Mouse (Mus musculus) liver, embryonic 16.5 days (tissue): Measurements from ENCODE around the gene Alkbh7. TPM values are rescaled to one million over a fixed set of nuclear protein-coding genes. Genes with fewer than 3 reads are reported as not detected.

ENCODE experiments used
- ATAC-seq: fragments of 200-750 bp; cut with Nextera tagmentation; 2 replicates; pipeline ENCODE4 v1.8.0; 2017; ENCODE audit warnings: low read depth, mild to moderate bottlenecking, moderate number of reproducible peaks, moderate library complexity
- H3K27ac ChIP-seq: fragments of 300-500 bp; sonication (generic); 2 replicates; pipeline ENCODE4 v1.5.1; 2014; ENCODE audit warnings: mild to moderate bottlenecking, low read length
- H3K27me3 ChIP-seq: fragments of 300-500 bp; sonication (generic); 2 replicates; pipeline ENCODE4 v1.6.1; 2014; ENCODE audit warnings: low read depth, low read length, mixed read lengths; ENCODE audit not compliant: control insufficient read depth, insufficient read depth
- H3K36me3 ChIP-seq: fragments of 300-500 bp; sonication (generic); 2 replicates; pipeline ENCODE4 v1.6.1; 2014; ENCODE audit warnings: mild to moderate bottlenecking; ENCODE audit not compliant: control insufficient read depth, insufficient read depth
- H3K4me1 ChIP-seq: fragments of 300-500 bp; sonication (generic); 2 replicates; pipeline ENCODE4 v1.6.1; 2014; ENCODE audit warnings: low read depth, low read length, mixed read lengths; ENCODE audit not compliant: control insufficient read depth
- H3K4me2 ChIP-seq: fragments of 300-500 bp; sonication (generic); 2 replicates; pipeline ENCODE4 v1.6.1; 2014; ENCODE audit warnings: low read depth, low read length, mixed read lengths
- H3K4me3 ChIP-seq: fragments of 300-500 bp; sonication (generic); 2 replicates; pipeline ENCODE4 v1.5.1; 2014; ENCODE audit warnings: low read depth, mild to moderate bottlenecking, low read length
- H3K9ac ChIP-seq: fragments of 300-500 bp; sonication (generic); 2 replicates; pipeline ENCODE4 v1.6.1; 2014; ENCODE audit warnings: low read depth, low read length
- H3K9me3 ChIP-seq: fragments of 300-500 bp; sonication (generic); replicated peaks from 2 replicates; pipeline ENCODE4 v1.6.1; 2016; ENCODE audit warnings: low read length; ENCODE audit not compliant: control insufficient read depth
- WGBS: fragments of 180-500 bp; shearing (Covaris S2); extraction: QIAGEN DNeasy Blood & Tissue Kit; methylation state at CpG from one replicate; pipeline ENCODE4 v1.1.7; 2014; ENCODE audit not compliant: insufficient replicate concordance; 5-methylcytosine and 5-hydroxymethylcytosine counted together
- polyA plus RNA-seq: library from polyadenylated mRNA; unstranded; fragments of >200 nt; fragmentation: Nextera tagmentation; extraction: Ambion mirVana; gene quantifications from 2 replicates; pipeline ENCODE4 v1.2.1, GENCODE M21; 2015

The Alkbh7 gene
- polyA plus RNA-seq, 1 experiment from 2014 or later = 15.9 TPM

DNA sequence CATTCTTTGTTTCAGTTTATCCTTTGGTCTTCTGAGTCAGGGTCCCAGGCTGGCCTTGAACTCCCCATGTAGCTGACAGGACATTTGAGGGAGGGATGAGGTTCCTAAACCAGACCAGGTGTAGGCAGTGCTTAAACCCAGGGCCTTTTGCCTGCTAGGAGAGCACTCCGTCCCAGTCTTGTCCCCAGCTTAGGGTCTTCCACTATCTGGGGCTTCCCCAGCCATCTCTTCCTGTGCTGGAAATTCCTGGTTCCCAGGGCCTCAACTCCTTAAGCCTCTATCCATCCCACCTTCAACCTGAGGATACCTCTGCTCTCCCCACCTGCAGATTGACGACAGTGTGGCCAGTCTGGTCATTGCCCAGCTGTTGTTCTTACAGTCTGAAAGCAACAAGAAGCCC lies 6.2 kb upstream of the Alkbh7 start:
- no peak for ATAC-seq
- H3K4me2 ChIP-seq = peak overlapping the region; percentile 87
- no peaks in the 10 kb centered on the region for H3K9me3 ChIP-seq
- peak overlapping the region; percentile 71 for H3K9ac ChIP-seq
- H3K27ac ChIP-seq = no peak overlapping the region
- peak overlapping the region; percentile 73 for H3K4me3 ChIP-seq
- H3K36me3 ChIP-seq = peaks cover 22% of the 10 kb centered on the region
- 65% methylated on average over 2 of the region's 2 CpGs for WGBS
- no peaks in the 10 kb centered on the region for H3K27me3 ChIP-seq
- H3K4me1 ChIP-seq = peaks cover 15% of the 10 kb centered on the region

GRCm38 (mm10) chr17:56995046-56995445 lies 2.1 kb upstream of the Alkbh7 start:
- WGBS = 79% methylated on average over 8 of the region's 8 CpGs
- H3K27me3 ChIP-seq = no peaks in the 10 kb centered on the region
- no peak for ATAC-seq
- H3K4me2 ChIP-seq = no peak overlapping the region
- H3K9me3 ChIP-seq = no peaks in the 10 kb centered on the region
- H3K27ac ChIP-seq = no peak overlapping the region
- H3K4me3 ChIP-seq = no peak overlapping the region
- H3K4me1 ChIP-seq = peaks cover 18% of the 10 kb centered on the region
- H3K36me3 ChIP-seq = peaks cover 25% of the 10 kb centered on the region
- no peak overlapping the region for H3K9ac ChIP-seq

DNA sequence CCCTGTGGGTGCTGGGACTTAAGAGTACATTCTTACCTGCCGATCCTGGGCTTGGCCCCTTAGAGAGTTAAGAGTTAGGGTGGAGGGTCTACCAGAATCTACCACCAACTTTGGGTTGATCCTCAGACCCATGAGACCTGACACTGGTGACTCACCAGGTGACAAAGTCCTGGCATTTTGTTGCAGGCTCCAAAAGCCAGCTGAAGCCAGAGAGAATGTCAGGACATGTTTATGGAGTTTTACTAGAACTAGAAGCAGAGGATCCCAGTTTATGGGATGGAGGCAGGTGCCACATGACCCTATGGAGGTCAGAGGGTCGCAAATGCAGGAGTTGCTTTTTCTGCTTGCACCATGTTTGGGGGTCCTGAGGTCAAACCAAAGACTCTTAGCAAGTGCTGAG lies 633 bp upstream of the Alkbh7 start:
- ATAC-seq = no peak

GRCm38 (mm10) chr17:56999414-56999813 lies 2.3 kb downstream of the Alkbh7 start:
- Histone ChIP-seq H3K4me1 (peaks cover 20% of the 10 kb centered on the region), H3K27ac (no peak overlapping the region), H3K4me3 (no peak overlapping the region), H3K4me2 (no peak overlapping the region), H3K36me3 (peaks cover 27% of the 10 kb centered on the region), H3K27me3 (no peaks in the 10 kb centered on the region), H3K9me3 (no peaks in the 10 kb centered on the region), H3K9ac (no peak overlapping the region)
- ATAC-seq = no peak
- 89% methylated on average over 9 of the region's 9 CpGs for WGBS

More for the DNA sequence above, 633 bp upstream of the Alkbh7 start:
- H3K9ac ChIP-seq = no peak overlapping the region
- H3K9me3 ChIP-seq = no peaks in the 10 kb centered on the region
- peaks cover 8% of the 10 kb centered on the region for H3K4me1 ChIP-seq
- whole genome bisulfite sequencing = 52% methylated on average over 2 of the region's 2 CpGs
- no peak overlapping the region for H3K27ac ChIP-seq
- H3K36me3 ChIP-seq = peaks cover 25% of the 10 kb centered on the region
- peak overlapping the region; percentile 89; the same call in 1 of the 2 replicates for H3K4me3 ChIP-seq
- peak overlapping the region; percentile 94; the same call in 1 of the 2 replicates for H3K4me2 ChIP-seq
- H3K27me3 ChIP-seq = no peaks in the 10 kb centered on the region

DNA sequence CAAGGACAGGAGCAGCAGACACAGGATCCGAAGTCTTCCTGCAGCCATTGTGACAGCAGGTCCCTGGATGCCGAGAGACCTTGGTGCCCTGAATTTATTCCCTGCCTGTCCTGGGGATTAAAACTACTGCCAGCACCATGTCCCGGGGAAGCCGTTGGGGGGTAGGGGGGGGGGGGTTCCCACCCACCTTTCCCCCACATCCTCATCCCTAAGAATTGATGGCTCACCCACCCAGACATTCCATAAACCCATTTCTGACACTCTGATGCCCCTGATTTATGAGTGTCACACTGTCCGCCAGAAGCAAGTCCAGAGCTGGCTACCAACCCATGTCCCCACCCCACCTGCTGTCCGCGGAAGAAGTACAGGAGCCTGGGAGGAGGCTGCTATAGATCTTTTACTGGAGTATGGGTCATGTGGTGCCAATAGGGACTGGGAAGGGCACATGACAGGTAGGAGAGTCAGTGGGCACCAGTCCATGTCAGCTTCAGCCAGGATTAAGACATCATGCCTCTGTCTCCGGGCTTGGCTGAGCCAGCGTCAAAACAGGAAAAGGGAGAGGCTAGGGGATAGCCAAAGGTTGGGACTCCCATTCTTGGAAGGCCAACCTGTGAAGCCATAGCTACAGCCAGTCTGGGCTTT lies 3.0 kb downstream of the Alkbh7 start, which contains the start of gene Pspn:
Gene Pspn, minus strand, starts transcription at position 51 of the 642 bp plus-strand sequence.
- ATAC-seq = no peak
- Histone ChIP-seq H3K36me3 (peaks cover 28% of the 10 kb centered on the region), H3K4me3 (no peak within 1 kb of the TSS), H3K4me2 (no peak within 1 kb of the TSS), H3K9ac (no peak within 1 kb of the TSS), H3K4me1 (peaks cover 24% of the 10 kb centered on the region), H3K27ac (no peak within 1 kb of the TSS), H3K27me3 (no peaks in the 10 kb centered on the region), H3K9me3 (no peaks in the 10 kb centered on the region)
- WGBS = 77% methylated on average over 9 of the region's 9 CpGs

GRCm38 (mm10) chr17:57001228-57001627 lies 4.1 kb downstream of the Alkbh7 start:
- no peaks in the 10 kb centered on the region for H3K27me3 ChIP-seq
- H3K4me3 ChIP-seq = no peak overlapping the region
- no peak overlapping the region for H3K9ac ChIP-seq
- H3K27ac ChIP-seq = no peak overlapping the region
- WGBS = 55% methylated on average over 8 of the region's 8 CpGs
- H3K36me3 ChIP-seq = peaks cover 32% of the 10 kb centered on the region
- no peak overlapping the region for H3K4me2 ChIP-seq
- peaks cover 24% of the 10 kb centered on the region for H3K4me1 ChIP-seq
- no peak for ATAC-seq
- H3K9me3 ChIP-seq = no peaks in the 10 kb centered on the region

- peaks cover 16% of the 10 kb centered on the region for H3K4me1 ChIP-seq
- H3K9me3 ChIP-seq = no peaks in the 10 kb centered on the region
- no peak overlapping the region for H3K4me2 ChIP-seq
- 53% methylated on average over 7 of the region's 7 CpGs for WGBS
- H3K27me3 ChIP-seq = no peaks in the 10 kb centered on the region
- H3K27ac ChIP-seq = no peak overlapping the region
- ATAC-seq = peak; percentile 69
- peaks cover 50% of the 10 kb centered on the region for H3K36me3 ChIP-seq
- no peak overlapping the region for H3K4me3 ChIP-seq
- H3K9ac ChIP-seq = no peak overlapping the region
These were observed 6.9 kb downstream of the Alkbh7 start for GRCm38 (mm10) chr17:57003994-57004393.

- Histone ChIP-seq H3K4me2 (no peak overlapping the region), H3K27me3 (no peaks in the 10 kb centered on the region), H3K9me3 (no peaks in the 10 kb centered on the region), H3K27ac (no peak overlapping the region), H3K4me1 (peaks cover 30% of the 10 kb centered on the region), H3K36me3 (peaks cover 50% of the 10 kb centered on the region), H3K4me3 (no peak overlapping the region), H3K9ac (no peak overlapping the region)
- ATAC-seq = no peak
- 83% methylated on average over 13 of the region's 13 CpGs for WGBS
These were observed 10.2 kb downstream of the Alkbh7 start for GRCm38 (mm10) chr17:57007137-57007905.

- H3K27me3 ChIP-seq = no peaks in the 10 kb centered on the region
- H3K4me1 ChIP-seq = peaks cover 21% of the 10 kb centered on the region
- peak overlapping the region; percentile 84 for H3K9ac ChIP-seq
- H3K4me2 ChIP-seq = peak overlapping the region; percentile 82
- peak; percentile 48 for ATAC-seq
- peak overlapping the region; percentile 73 for H3K27ac ChIP-seq
- H3K4me3 ChIP-seq = peak overlapping the region; percentile 68
- 0% methylated on average over 19 of the region's 19 CpGs for WGBS
- peaks cover 22% of the 10 kb centered on the region for H3K36me3 ChIP-seq
- no peaks in the 10 kb centered on the region for H3K9me3 ChIP-seq
These were observed 13.7 kb downstream of the Alkbh7 start for GRCm38 (mm10) chr17:57010911-57011235.
